Mouse (Mus musculus) liver, adult 2 months (tissue): ENCODE data around the gene Ap5z1. TPM values are rescaled to one million over a fixed set of nuclear protein-coding genes. Genes with fewer than 3 reads are reported as not detected.

Experiments
- DNase-seq: peaks from one replicate; pipeline ENCODE4 v3.0.0-alpha.2; 2011; ENCODE audit warnings: low read depth, low spot score; ENCODE audit errors: extremely low read depth
- H3K27ac ChIP-seq: fragments of 200-500 bp; replicated peaks from 2 replicates; pipeline ENCODE4 v1.5.1; 2012; ENCODE audit warnings: low read depth, mild to moderate bottlenecking, control low read depth, inconsistent platforms, low read length; ENCODE audit not compliant: insufficient read depth
- H3K27me3 ChIP-seq: fragments of 200-500 bp; 2 replicates; pipeline ENCODE4 v1.6.1; 2012; ENCODE audit warnings: mild to moderate bottlenecking, moderate library complexity, low read length, inconsistent platforms; ENCODE audit not compliant: control insufficient read depth, insufficient read depth
- H3K36me3 ChIP-seq: fragments of 200-500 bp; 2 replicates; pipeline ENCODE4 v1.6.1; 2012; ENCODE audit warnings: low read length, inconsistent platforms; ENCODE audit not compliant: control insufficient read depth, insufficient read depth
- H3K4me1 ChIP-seq: fragments of 200-500 bp; 2 replicates; pipeline ENCODE4 v1.6.1; 2011; ENCODE audit warnings: low read length; ENCODE audit not compliant: control insufficient read depth, insufficient read depth
- H3K4me3 ChIP-seq: fragments of 200-500 bp; 2 replicates; pipeline ENCODE4 v1.5.1; 2011; ENCODE audit warnings: low read depth, mild to moderate bottlenecking, control low read depth, low read length, moderate library complexity; ENCODE audit not compliant: insufficient read depth
- H3K79me2 ChIP-seq: fragments of 200-500 bp; 2 replicates; pipeline ENCODE4 v1.6.1; 2012; ENCODE audit warnings: inconsistent platforms, mild to moderate bottlenecking, low read length, moderate library complexity; ENCODE audit not compliant: control insufficient read depth, insufficient read depth
- H3K9ac ChIP-seq: fragments of 200-500 bp; 2 replicates; pipeline ENCODE4 v1.6.1; 2012; ENCODE audit warnings: low read depth, mild to moderate bottlenecking, control low read depth, inconsistent platforms, low read length
- CTCF ChIP-seq: fragments of 200-500 bp; IDR thresholded peaks from 2 replicates; pipeline ENCODE4 v1.5.1; 2011; ENCODE audit warnings: low read depth, low read length, control low read depth
- POLR2A ChIP-seq: fragments of 200-500 bp; IDR thresholded peaks from 2 replicates; pipeline ENCODE4 v1.6.1; 2011; ENCODE audit warnings: low read length, control low read depth; ENCODE audit not compliant: insufficient read depth; ENCODE audit errors: extremely low read depth
- WGBS: fragments of 180-500 bp; shearing (Covaris S2); methylation state at CpG from one replicate; pipeline ENCODE4 v1.1.7; 2018; 5-methylcytosine and 5-hydroxymethylcytosine counted together
- polyA plus RNA-seq: library from polyadenylated mRNA; depleted of rRNA; stranded (reverse); fragments of >200 nt; gene quantifications from 2 replicates; pipeline ENCODE4 v1.2.3, GENCODE M21; 2012
- total RNA-seq: library from RNA; depleted of rRNA; stranded (reverse); fragments of >200 nt; gene quantifications from 2 replicates; pipeline ENCODE4 v1.2.3, GENCODE M21; 2014

Ap5z1 gene
- total and polyA plus RNA-seq, 2 experiments = 3.6 to 23.3 TPM

DNA sequence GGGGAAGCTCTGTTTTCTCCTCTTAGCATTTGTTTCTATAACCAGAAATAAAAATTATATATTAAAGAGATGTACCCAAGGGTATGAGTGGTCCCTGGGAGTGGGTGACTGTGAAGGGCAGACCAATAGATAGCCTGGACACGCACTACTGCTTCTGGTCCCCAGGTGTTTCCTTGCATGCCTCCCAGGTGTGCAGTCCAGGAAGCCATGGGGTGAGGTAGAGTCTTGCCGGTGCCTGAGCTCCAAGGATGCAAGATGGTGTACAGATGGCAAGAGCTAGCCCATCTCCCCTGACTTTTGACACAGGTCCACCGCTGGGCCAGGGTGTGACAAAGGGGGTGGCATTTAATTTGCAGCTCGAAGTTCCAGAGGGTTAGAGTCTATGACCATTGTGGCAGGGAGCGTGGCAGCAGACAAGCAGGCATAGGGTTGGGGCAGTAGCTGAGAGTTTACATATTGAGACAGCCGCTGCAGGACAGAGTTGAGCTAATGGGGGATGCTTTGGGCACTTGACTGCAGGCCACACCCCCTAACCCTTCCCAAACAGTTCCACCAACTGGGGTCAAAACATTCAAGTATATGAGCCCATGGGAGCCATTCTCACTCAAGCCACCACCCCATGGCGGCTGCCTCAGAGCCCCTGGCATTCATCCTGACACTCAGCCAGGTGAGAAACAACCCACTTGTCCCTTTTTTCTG lies 1.7 kb upstream of the Ap5z1 start:
- H3K4me3 ChIP-seq = no peak overlapping the region
- no peaks in the 10 kb centered on the region for H3K79me2 ChIP-seq
- peaks cover 4% of the 10 kb centered on the region for H3K36me3 ChIP-seq
- no peak overlapping the region for H3K27ac ChIP-seq
- no peak for DNase-seq
- H3K9ac ChIP-seq = no peak overlapping the region
- peaks cover 10% of the 10 kb centered on the region for H3K4me1 ChIP-seq
- TF ChIP-seq POLR2A = no peak
- TF ChIP-seq CTCF = no peak
- H3K27me3 ChIP-seq = no peaks in the 10 kb centered on the region
- WGBS = 96% methylated on average over 7 of the region's 7 CpGs

DNA sequence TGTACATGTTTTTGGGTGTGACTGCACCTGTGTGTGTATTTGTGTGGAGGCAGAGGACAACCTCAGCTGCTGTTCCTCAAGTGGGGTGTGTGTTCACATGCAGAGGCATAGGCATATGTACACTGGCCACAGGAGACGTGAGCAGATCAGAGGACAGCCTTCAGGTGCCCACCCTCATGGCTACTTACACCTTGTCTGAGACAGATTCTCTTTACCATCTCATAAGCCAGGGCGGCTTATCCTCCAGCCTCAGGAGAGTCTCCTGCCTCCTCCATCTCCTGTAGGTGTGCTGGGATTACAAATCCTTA lies 1.1 kb upstream of the Ap5z1 start:
- H3K79me2 ChIP-seq = no peaks in the 10 kb centered on the region
- peaks cover 10% of the 10 kb centered on the region for H3K4me1 ChIP-seq
- DNase-seq = no peak
- H3K36me3 ChIP-seq = peaks cover 2% of the 10 kb centered on the region; the same call in 1 of the 2 replicates
- H3K4me3 ChIP-seq = no peak overlapping the region
- TF ChIP-seq CTCF = no peak
- TF ChIP-seq POLR2A = no peak
- whole genome bisulfite sequencing = 91% methylated on average over 2 of the region's 2 CpGs
- H3K27ac ChIP-seq = no peak overlapping the region
- H3K9ac ChIP-seq = no peak overlapping the region
- H3K27me3 ChIP-seq = no peaks in the 10 kb centered on the region

DNA sequence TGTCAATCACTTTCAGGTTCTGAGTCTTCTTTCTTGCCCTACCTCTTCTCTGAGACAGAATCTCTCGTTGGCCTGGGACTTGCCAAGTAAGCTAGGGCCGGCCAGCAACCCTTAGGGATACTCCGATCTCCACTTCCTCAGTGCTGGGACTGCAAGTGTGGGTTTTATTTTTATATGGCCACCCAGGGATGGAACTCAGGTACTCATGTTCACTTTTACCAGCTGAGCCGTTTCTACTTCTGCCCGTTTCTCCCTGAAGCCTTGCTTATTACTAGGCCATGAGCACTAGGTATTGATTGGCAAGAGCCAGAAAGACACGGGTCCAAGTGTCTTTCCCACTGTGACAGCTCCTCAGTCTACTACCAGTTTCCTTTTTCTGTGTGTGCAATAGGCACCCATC lies 733 bp upstream of the Ap5z1 start:
- no peak for TF ChIP-seq CTCF
- no peak for TF ChIP-seq POLR2A
- no peak overlapping the region for H3K4me3 ChIP-seq
- H3K36me3 ChIP-seq = peaks cover 2% of the 10 kb centered on the region; the same call in 1 of the 2 replicates
- no peak overlapping the region for H3K9ac ChIP-seq
- no peak for DNase-seq
- no peaks in the 10 kb centered on the region for H3K79me2 ChIP-seq
- peaks cover 10% of the 10 kb centered on the region for H3K4me1 ChIP-seq
- WGBS = 75% methylated on average over 6 of the region's 6 CpGs
- H3K27me3 ChIP-seq = no peaks in the 10 kb centered on the region
- H3K27ac ChIP-seq = peak overlapping the region; percentile 64

DNA sequence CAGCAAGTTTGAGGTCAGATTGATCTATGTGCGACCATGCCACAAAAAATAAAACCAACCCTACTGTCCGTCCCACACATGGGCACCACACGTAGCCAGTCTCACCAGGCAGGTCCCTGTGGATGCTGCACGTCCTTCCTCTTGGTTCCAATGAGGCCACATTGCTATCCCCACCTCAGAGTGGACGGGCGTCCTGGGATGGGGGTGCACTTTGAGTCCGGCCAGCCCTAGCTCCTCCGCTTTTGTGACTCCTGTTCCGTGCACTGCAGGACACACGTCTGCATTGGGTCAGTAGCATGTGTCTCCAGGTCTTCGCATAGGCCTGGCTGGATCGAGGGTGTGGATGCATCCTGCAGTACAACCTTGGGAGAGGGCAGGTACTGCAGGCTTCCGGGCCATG lies 4.6 kb downstream of the Ap5z1 start:
- peaks cover 8% of the 10 kb centered on the region for H3K36me3 ChIP-seq
- H3K27me3 ChIP-seq = no peaks in the 10 kb centered on the region
- no peak for DNase-seq
- no peak overlapping the region for H3K9ac ChIP-seq
- H3K79me2 ChIP-seq = no peaks in the 10 kb centered on the region
- H3K4me3 ChIP-seq = no peak overlapping the region
- peaks cover 4% of the 10 kb centered on the region for H3K4me1 ChIP-seq
- TF ChIP-seq CTCF (no peak), POLR2A (no peak)
- H3K27ac ChIP-seq = no peak overlapping the region
- 94% methylated on average over 13 of the region's 13 CpGs for WGBS

DNA sequence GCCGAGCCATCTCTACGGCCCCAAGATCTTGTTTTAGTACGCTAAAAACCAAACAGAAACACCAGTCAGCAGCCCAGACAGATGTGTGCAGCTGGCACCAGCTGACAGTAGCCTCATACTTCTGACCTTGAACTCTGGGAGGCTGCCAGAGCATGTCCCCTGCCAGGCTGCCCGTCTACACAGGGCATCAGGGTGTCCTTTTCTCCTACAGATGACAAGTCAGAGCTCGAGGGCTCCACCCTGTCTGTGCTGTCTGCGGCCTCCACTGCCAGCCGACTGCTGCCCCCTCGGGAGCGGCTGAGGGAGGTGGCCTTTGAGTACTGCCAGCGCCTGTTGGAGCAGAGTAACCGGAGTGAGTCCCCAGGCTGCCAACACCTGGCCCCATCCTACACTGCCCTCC lies 6.1 kb downstream of the Ap5z1 start:
- WGBS = 49% methylated on average over 11 of the region's 11 CpGs
- TF ChIP-seq CTCF = no peak
- no peak for TF ChIP-seq POLR2A
- Histone ChIP-seq H3K27ac (no peak overlapping the region), H3K9ac (no peak overlapping the region), H3K27me3 (no peaks in the 10 kb centered on the region), H3K4me3 (no peak overlapping the region), H3K36me3 (peaks cover 8% of the 10 kb centered on the region), H3K79me2 (no peaks in the 10 kb centered on the region), H3K4me1 (peaks cover 2% of the 10 kb centered on the region; the same call in 1 of the 2 replicates)
- peak; percentile 80 for DNase-seq

DNA sequence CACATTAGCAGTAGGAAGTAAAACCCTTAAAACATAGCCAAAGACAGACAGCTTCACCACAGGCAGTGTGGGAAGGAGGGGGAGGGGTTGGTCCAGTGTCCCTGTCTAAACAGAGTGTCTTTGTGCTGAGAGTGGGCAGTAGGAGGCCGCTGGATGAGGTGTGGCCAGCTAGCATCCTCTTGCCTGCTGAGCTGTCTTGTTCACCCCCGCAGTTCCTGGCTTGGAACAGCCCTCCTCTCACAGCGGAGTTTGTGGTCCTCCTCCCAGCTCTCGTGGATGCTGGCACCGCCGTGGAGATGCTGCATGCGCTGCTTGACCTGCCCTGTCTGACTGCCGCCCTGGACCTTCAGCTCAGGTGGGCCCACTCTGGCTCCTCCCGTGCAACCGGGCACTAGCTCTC lies 10.0 kb downstream of the Ap5z1 start:
- DNase-seq = no peak
- no peaks in the 10 kb centered on the region for H3K79me2 ChIP-seq
- H3K36me3 ChIP-seq = peaks cover 6% of the 10 kb centered on the region; the same call in 1 of the 2 replicates
- no peaks in the 10 kb centered on the region for H3K27me3 ChIP-seq
- no peak overlapping the region for H3K27ac ChIP-seq
- H3K4me3 ChIP-seq = no peak overlapping the region
- H3K9ac ChIP-seq = no peak overlapping the region
- TF ChIP-seq CTCF = no peak
- TF ChIP-seq POLR2A = no peak
- WGBS = 84% methylated on average over 10 of the region's 10 CpGs
- peaks cover 4% of the 10 kb centered on the region for H3K4me1 ChIP-seq
